Mouse (Mus musculus) lung, postnatal 25 days (tissue): ENCODE measurements around the gene Cops9.

Experiments
- DNase-seq: peaks from one replicate; pipeline ENCODE4 v3.0.0; 2022; ENCODE audit warnings: low spot score

Cops9 gene

GRCm38 (mm10) chr1:92641514-92642272 is at the start of gene Cops9:
TSS of gene Cops9 (minus strand) at chr1:92641985.
- peak; percentile 89 for DNase-seq

DNA sequence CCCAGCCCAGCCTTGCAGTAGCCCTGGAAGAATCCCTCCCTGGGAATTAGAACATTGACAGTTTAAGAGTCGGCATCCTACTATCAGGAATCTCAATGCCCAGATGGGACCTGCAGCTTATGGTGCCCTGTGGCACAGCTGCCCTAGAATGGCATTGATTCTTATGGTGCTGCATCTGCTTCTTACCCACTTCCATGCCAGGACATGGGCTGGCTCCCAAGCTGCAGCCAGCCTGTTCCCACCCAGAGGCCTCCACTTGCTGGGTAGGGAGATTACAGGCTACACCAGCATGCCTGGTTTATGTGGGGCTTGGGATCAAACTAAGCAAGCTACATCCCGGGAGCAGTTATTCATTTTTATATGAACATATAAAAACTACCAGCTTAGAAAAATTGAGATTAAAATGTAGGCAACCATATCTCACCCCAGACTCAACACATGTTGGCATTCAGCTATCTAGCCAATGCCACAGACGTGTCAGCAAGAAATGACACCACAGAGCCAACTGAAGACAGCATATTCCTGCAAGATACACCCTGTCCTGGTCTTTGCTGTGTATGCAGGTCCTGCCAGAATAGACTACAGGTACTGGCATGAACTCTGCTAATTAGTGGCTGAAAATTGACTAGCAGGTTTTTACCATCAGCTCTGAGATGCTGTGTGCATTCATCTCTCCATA is 49.5 kb upstream of the Cops9 start:
- DNase-seq, result no peak

GRCm38 (mm10) chr1:92686994-92687393 is 45.2 kb upstream of the Cops9 start:
- DNase-seq, result no peak

DNA sequence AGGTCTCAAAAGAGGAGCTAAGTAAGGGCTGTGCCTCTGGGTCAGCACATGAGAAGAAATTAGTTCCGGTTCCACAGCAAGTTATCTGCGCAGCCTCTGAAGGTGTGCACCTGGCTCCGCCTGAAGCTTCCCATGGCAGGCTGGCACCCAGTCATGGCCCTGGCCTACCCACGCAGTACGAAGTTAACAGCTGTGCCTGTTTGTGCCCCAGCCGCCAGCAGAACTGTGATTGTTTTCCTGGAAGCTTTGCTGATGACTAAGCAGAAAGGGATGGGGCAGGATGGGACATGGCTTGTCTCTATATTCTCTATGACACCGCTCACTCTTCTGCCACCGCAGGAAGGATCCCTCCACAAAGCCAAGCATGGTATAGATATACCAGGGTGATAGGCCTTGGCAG is 41.4 kb upstream of the Cops9 start:
- no peak for DNase-seq

- no peak for DNase-seq
Measured at GRCm38 (mm10) chr1:92680668-92681603, 39.2 kb upstream of the Cops9 start.

DNA sequence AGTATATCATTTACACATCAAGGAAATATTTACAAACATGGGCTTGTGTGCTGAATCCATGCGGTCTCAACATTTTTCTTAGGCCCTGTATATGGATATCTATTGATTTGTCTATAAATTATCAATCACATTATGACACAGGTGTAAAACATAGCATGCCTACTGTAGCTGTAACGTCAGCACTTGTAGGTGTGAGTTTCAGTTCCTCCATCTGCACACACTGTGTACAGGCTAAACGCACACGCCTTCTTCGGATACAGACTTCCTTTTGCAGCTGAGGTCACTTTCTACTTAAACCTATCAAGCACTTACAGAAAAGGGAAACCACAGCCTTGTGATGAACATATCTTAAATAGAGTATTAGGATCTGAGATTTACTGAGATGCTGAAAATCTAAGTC is 37.0 kb upstream of the Cops9 start:
- DNase-seq, result no peak

DNA sequence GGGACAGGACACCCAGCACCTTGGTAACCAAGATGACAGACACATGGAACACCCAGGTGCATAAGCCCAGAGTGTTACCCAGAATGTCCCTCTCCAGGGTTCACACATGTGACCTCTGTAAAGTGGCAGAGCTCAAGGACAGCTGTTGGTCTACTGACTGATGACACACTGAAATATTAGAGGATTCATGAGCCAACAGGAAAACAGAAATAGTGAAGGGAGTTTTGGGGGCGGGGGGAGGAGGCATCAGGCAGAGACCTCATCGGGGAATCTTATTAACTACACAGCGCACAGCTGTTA is 34.8 kb upstream of the Cops9 start:
- DNase-seq, result no peak

- DNase-seq, result no peak
Measured at GRCm38 (mm10) chr1:92675932-92676675, 34.3 kb upstream of the Cops9 start.

DNA sequence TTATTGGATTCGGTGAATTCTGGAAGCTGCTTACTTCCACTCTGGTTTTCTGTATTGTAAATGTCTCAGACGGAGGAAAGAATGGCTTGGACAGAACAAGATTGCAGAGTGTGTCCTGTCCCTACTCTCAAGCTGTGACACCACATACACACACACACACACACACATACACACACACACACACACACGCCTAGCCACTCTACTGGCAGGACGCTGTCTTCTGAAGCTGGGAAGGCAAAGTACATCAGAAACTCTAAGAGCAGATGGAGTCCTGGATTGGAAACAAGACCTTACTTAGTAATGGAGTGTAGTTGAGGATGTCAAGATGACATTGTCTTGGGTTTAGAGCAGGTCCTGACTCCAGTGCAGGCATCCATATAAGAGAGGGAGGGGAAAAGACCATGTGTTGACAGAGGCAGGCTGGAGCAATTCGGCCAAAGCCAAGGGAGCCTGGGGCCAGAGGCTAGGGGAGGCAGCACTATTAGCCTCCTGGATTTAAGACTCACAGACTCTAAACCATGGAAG is 31.5 kb upstream of the Cops9 start:
- no peak for DNase-seq

GRCm38 (mm10) chr1:92671326-92671725 is 29.5 kb upstream of the Cops9 start:
- DNase-seq, result no peak

- no peak for DNase-seq
Measured at GRCm38 (mm10) chr1:92669430-92669829, 27.6 kb upstream of the Cops9 start.

DNA sequence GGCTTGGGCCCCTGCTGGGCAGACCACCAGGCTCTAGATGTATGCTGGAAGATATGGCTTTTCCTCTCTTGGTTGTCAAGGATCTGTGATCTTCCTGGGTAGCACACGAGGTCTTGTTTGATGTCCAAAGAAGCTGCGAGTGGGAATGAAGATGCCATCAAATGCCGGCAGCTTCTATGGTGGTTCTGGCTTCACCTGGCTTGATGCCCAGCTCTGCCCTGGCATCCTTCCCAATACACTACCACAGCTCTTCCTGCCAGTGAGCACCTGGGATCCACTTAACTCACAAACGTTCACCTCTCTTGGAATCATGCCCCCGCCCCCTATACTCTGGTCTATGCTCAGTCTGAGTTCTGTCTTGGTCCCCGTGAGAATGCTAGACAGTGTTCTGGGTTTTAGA is 25.3 kb upstream of the Cops9 start:
- DNase-seq, result no peak

- no peak for DNase-seq
Measured at GRCm38 (mm10) chr1:92659392-92659791, 17.6 kb upstream of the Cops9 start.

DNA sequence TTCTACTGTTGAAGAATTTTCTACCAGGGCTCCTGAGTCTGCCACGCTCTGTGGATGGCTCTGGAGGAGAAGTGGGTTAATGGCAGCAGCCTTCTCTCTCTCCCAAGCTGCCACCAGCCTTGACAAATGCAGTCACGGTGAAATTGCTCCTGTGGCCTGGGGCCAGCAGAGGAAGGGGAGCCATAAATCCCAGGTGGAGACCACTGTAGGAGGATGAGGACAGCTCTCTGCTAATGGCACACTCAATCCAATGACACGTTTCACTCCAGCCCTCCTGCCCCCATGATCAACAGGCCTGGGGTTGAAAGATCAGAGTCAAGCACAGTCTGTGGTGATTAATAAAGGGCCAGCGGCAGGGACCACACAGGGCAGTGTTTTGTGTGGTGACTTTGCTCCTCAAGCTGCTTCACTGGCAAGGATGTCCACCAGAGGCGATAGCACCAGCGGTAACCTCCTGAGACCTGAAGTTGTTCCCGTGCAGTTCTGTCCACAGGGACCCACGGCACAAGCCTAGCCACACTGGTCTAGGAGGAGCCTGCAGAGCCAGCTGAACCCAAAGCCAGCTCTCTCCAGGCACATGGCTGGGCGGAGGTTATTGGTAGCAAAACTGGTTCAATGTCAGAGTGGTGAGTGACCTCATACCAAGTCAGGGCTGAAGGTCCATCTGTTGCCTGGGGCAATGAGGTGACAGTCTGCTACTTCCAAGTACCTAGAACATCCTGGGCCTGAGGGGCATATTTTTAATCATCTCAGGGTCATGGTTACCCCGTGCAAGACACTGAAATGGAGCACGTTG is 15.4 kb upstream of the Cops9 start:
- DNase-seq, result no peak

DNA sequence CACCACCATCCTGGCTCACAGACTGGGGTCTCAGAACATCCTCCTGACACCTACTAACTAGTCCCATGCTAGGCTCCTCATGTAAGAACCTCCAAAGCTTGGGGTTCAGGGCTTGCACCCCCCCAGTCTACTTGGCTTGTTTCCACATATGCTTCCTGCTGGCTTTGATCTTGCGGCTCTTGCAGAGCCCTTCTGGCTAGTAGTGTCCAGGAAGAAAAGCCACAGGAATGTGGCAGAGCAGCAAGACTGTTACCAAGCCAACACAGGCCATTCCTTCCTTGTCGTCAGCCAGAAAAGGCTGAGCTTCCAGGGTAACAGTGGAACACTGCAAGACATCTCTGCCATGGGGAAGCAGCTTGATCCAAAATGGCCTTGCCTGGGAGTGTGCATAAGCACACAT is 12.9 kb upstream of the Cops9 start:
- DNase-seq, result no peak

GRCm38 (mm10) chr1:92653179-92653578 is 11.4 kb upstream of the Cops9 start:
- no peak for DNase-seq

DNA sequence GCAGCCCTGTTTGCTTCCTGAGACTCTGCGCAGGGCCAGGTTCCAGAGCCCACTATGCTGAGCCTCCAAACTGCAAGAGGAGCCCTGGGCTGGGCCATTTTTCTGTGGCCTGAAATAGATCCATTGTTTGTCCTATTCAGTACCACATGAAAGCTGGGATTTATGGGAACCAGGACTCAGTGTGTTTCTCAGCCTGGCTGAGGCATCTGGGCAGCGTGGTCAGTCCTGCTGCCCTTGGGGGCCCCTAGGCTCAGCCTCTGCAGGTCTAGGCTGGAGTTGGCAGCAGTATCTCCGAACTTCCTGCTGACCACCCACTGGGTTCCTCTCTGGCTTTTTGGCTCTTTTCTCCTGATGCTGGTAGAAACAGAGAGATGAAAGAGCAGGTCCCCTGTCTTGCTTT is 9.7 kb upstream of the Cops9 start:
- no peak for DNase-seq

DNA sequence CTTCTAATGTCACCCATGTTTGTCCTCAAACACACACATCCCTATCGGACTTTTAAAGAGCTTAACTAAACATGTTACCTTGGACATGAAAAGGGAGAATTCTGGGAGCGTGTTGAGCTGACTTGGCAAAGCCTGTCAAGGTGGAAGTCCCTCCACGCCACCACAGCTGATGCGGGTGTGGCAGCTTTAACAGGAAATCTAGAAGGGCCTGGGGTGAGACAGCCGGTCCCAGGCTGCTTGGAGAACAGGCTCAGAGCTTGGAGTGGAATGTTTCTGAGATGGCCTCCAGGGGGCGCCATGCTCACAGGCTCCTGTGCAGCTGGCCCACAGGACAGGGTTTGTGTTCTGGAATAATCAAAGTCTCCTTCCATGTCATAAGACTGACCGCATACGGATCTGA is 6.9 kb upstream of the Cops9 start, which contains the start of gene Otos:
TSS of gene Otos (minus strand) at position 169 of the 400 bp plus-strand sequence.
- DNase-seq, result peak; percentile 39

DNA sequence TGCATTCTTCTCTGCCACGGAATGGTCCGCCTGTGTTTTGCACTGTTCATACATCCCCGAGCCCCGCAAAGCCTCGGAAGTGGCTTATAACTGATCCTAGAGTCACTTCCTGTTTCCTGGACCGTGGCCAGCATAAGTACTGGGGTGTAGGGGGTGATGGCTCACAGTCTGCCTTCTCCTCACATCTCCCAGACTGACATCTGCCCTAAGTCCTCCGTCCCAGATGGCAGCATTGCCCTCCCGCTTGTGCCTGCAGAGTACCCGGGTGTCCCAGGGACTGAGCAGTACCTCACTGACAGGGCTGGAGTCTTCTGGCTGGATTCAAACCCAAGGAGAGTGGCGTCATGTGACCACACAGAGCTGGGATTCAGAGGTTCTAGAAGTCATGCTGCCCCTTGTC is 6.4 kb upstream of the Cops9 start:
- no peak for DNase-seq

GRCm38 (mm10) chr1:92647752-92648151 is 6.0 kb upstream of the Cops9 start:
- DNase-seq, result peak; percentile 41

DNA sequence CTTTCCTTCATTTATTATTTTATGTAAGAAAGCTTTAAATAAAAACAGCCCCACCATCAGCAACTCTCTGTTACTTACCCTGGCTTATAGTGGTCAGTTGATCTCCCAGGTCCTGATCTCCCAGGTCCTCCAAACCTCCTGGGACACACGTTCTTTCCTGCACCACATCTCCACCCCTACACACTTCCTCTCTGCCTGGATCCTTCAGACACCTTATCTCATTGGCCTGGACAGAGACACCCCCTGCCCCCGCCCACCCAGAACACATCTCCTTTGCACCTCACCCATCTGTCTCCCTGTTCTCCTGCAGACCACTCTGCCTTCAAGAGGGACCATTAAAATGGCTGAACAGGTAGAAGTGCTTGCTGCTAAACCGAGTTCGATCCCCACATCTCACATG is 5.2 kb upstream of the Cops9 start:
- no peak for DNase-seq
